Mouse (Mus musculus) erythroblast, embryonic 14.5 days (primary cell): ENCODE results near the gene Fuca1. TPM values are rescaled to one million over a fixed set of nuclear protein-coding genes. Genes with fewer than 3 reads are reported as not detected.

Experiments
- H3K27me3 ChIP-seq: 2 replicates; pipeline ENCODE4 v1.6.1; 2012; ENCODE audit warnings: inconsistent platforms; ENCODE audit not compliant: control insufficient read depth
- H3K36me3 ChIP-seq: 2 replicates; pipeline ENCODE4 v1.6.1; 2012; ENCODE audit warnings: mild to moderate bottlenecking, inconsistent platforms; ENCODE audit not compliant: control insufficient read depth
- H3K4me1 ChIP-seq: 2 replicates; pipeline ENCODE4 v1.6.1; 2012; ENCODE audit warnings: inconsistent platforms; ENCODE audit not compliant: control insufficient read depth
- H3K4me3 ChIP-seq: replicated peaks from 2 replicates; pipeline ENCODE3; 2012; ENCODE audit warnings: moderate library complexity, mild to moderate bottlenecking, inconsistent platforms
- H3K9me3 ChIP-seq: 2 replicates; pipeline ENCODE4 v1.6.1; 2012; ENCODE audit warnings: low read length, inconsistent platforms, mixed read lengths; ENCODE audit not compliant: control insufficient read depth
- GATA1 ChIP-seq: IDR thresholded peaks from 2 replicates; pipeline ENCODE4 v1.6.1; 2012; ENCODE audit warnings: low read length, inconsistent platforms, mixed read lengths
- TAL1 ChIP-seq: IDR thresholded peaks from 3 replicates; pipeline ENCODE4 v1.6.1; 2012; ENCODE audit warnings: low read length, inconsistent platforms, mixed read lengths
- polyA plus RNA-seq: library from polyadenylated mRNA; stranded (reverse); fragments of >175 nt; gene quantifications from 2 replicates; pipeline ENCODE4 v1.2.3, GENCODE M21; 2012

The Fuca1 gene
- polyA plus RNA-seq, 1 experiment = 0.54 TPM

GRCm38 (mm10) chr4:135964426-135964825 is 43.9 kb downstream of the Fuca1 start:
- H3K9me3 ChIP-seq = no peaks in the 10 kb centered on the region
- H3K4me1 ChIP-seq = peaks cover 52% of the 10 kb centered on the region
- H3K4me3 ChIP-seq = peak overlapping the region; percentile 73
- H3K36me3 ChIP-seq = peaks cover 75% of the 10 kb centered on the region
- H3K27me3 ChIP-seq = no peaks in the 10 kb centered on the region
- no peak for TF ChIP-seq GATA1
- no peak for TF ChIP-seq TAL1

- TF ChIP-seq GATA1 (no peak), TAL1 (no peak)
- H3K36me3 ChIP-seq = peaks cover 75% of the 10 kb centered on the region
- H3K4me1 ChIP-seq = peaks cover 53% of the 10 kb centered on the region
- H3K9me3 ChIP-seq = no peaks in the 10 kb centered on the region
- H3K27me3 ChIP-seq = no peaks in the 10 kb centered on the region
- H3K4me3 ChIP-seq = peak overlapping the region; percentile 73
These were observed 44.6 kb downstream of the Fuca1 start for GRCm38 (mm10) chr4:135965113-135965512.

GRCm38 (mm10) chr4:135966283-135966682 is 45.7 kb downstream of the Fuca1 start:
- H3K4me1 ChIP-seq = peaks cover 58% of the 10 kb centered on the region
- H3K9me3 ChIP-seq = no peaks in the 10 kb centered on the region
- TF ChIP-seq GATA1 (no peak), TAL1 (no peak)
- H3K36me3 ChIP-seq = peaks cover 70% of the 10 kb centered on the region
- H3K4me3 ChIP-seq = no peak overlapping the region
- H3K27me3 ChIP-seq = no peaks in the 10 kb centered on the region

GRCm38 (mm10) chr4:135967086-135967760 is 46.7 kb downstream of the Fuca1 start:
- peaks cover 61% of the 10 kb centered on the region for H3K36me3 ChIP-seq
- H3K27me3 ChIP-seq = no peaks in the 10 kb centered on the region
- H3K4me3 ChIP-seq = no peak overlapping the region
- no peak for TF ChIP-seq GATA1
- TF ChIP-seq TAL1 = no peak
- H3K4me1 ChIP-seq = peaks cover 58% of the 10 kb centered on the region
- H3K9me3 ChIP-seq = no peaks in the 10 kb centered on the region

GRCm38 (mm10) chr4:135968271-135968869 is 47.8 kb downstream of the Fuca1 start:
- Histone ChIP-seq H3K27me3 (no peaks in the 10 kb centered on the region), H3K4me1 (peaks cover 58% of the 10 kb centered on the region), H3K9me3 (no peaks in the 10 kb centered on the region), H3K4me3 (no peak overlapping the region), H3K36me3 (peaks cover 64% of the 10 kb centered on the region)
- TF ChIP-seq GATA1 = no peak
- TF ChIP-seq TAL1 = no peak

GRCm38 (mm10) chr4:135969070-135969750 is 48.7 kb downstream of the Fuca1 start:
- H3K27me3 ChIP-seq = no peaks in the 10 kb centered on the region
- H3K36me3 ChIP-seq = peaks cover 73% of the 10 kb centered on the region
- no peak for TF ChIP-seq TAL1
- no peak for TF ChIP-seq GATA1
- peaks cover 57% of the 10 kb centered on the region for H3K4me1 ChIP-seq
- no peaks in the 10 kb centered on the region for H3K9me3 ChIP-seq
- no peak overlapping the region for H3K4me3 ChIP-seq

GRCm38 (mm10) chr4:135970585-135970984 is 50.0 kb downstream of the Fuca1 start:
- TF ChIP-seq TAL1 (no peak), GATA1 (no peak)
- Histone ChIP-seq H3K27me3 (no peaks in the 10 kb centered on the region), H3K36me3 (peaks cover 81% of the 10 kb centered on the region), H3K4me3 (no peak overlapping the region), H3K9me3 (no peaks in the 10 kb centered on the region), H3K4me1 (peaks cover 44% of the 10 kb centered on the region)

GRCm38 (mm10) chr4:135971805-135972555 is 51.4 kb downstream of the Fuca1 start:
- no peaks in the 10 kb centered on the region for H3K9me3 ChIP-seq
- H3K27me3 ChIP-seq = no peaks in the 10 kb centered on the region
- H3K4me3 ChIP-seq = peak overlapping the region; percentile 80
- H3K4me1 ChIP-seq = peaks cover 37% of the 10 kb centered on the region
- H3K36me3 ChIP-seq = peaks cover 81% of the 10 kb centered on the region
- TF ChIP-seq GATA1 = no peak
- no peak for TF ChIP-seq TAL1

- Histone ChIP-seq H3K36me3 (peaks cover 80% of the 10 kb centered on the region), H3K9me3 (no peaks in the 10 kb centered on the region), H3K4me1 (peaks cover 37% of the 10 kb centered on the region), H3K27me3 (no peaks in the 10 kb centered on the region), H3K4me3 (peak within 1 kb of the TSS; percentile 80)
- TF ChIP-seq TAL1 (no peak), GATA1 (no peak)
These were observed 52.0 kb downstream of the Fuca1 start, which contains the start of gene Lypla2 for GRCm38 (mm10) chr4:135972556-135972906. TSS of gene Lypla2 (minus strand) at chr4:135972626.
